ENCODE assay signal across 8 mouse cellular contexts in the genomic region with DNA sequence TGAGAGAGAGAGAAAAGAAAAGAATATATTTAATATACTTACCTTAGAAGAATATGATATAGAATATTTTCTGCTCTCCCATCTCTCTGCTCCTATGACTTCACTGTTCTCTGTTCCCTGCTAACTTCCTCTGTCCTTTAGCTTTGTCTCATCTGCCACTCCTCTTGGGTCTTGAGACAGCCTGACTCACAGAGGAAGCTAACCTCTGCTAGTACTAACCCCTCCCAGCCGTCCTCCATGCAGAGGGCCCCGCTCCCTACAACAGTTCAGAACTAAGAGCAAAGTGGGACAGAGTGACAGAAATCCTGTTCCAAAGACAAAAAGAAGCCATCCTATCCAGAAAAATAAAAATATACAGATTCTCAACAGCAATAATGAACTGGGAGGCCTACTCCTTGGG. TPM values are rescaled to one million over a fixed set of nuclear protein-coding genes. Genes with fewer than 3 reads are reported as not detected.
A peak's percentile ranks its signal among the peaks of the same experiment; 100 is the strongest.
DNase-seq lines count a peak whose midpoint lies in the region; ATAC-seq and TF ChIP-seq lines count a peak whose summit lies in the region.

A gene (minus strand): TSS at position 126 of the 400 bp plus-strand sequence.

- no peak within 1 kb of the TSS for H3K4me2 ChIP-seq in lung, embryonic 14.5 days
- H3K4me2 ChIP-seq in embryonic facial prominence, embryonic 12.5 days (replicated peaks), result no peak within 1 kb of the TSS
- H3K4me2 ChIP-seq in hindbrain, embryonic 14.5 days (replicated peaks), result no peak within 1 kb of the TSS

- no peaks in the 10 kb centered on the region for H3K9me3 ChIP-seq in lung, embryonic 14.5 days (ENCODE audit: low read depth, low read length)
- H3K9me3 ChIP-seq in embryonic facial prominence, embryonic 12.5 days, result no peaks in the 10 kb centered on the region
- no peaks in the 10 kb centered on the region for H3K9me3 ChIP-seq in hindbrain, embryonic 14.5 days (ENCODE audit: control insufficient read depth, low read length)

- no peak for TF ChIP-seq CTCF in lung, embryonic 14.5 days (IDR thresholded peaks at IDR 0.05; ENCODE audit: low read depth)

- no peak within 1 kb of the TSS for H3K4me3 ChIP-seq in lung, embryonic 14.5 days (ENCODE audit: low read depth, low read length)
- no peak within 1 kb of the TSS for H3K4me3 ChIP-seq in embryonic facial prominence, embryonic 12.5 days
- no peak within 1 kb of the TSS for H3K4me3 ChIP-seq in hindbrain, embryonic 14.5 days (replicated peaks; ENCODE audit: low read length)
- peak within 1 kb of the TSS; percentile 24; the same call in 1 of the 2 replicates for H3K4me3 ChIP-seq in macrophage (ENCODE audit: inconsistent target)

- no peak for DNase-seq in lung, embryonic 14.5 days
- DNase-seq in lung, postnatal 4 days, result no peak
- no peak for DNase-seq in hindbrain, embryonic 14.5 days (ENCODE audit: low spot score)
- no peak for DNase-seq in Muller cell, postnatal 12 days (ENCODE audit: inconsistent ontology term)
- no peak for DNase-seq in gastrocnemius, postnatal 25 days

- H3K36me3 ChIP-seq in lung, embryonic 14.5 days (ENCODE audit: insufficient read depth), result no peaks in the 10 kb centered on the region
- no peaks in the 10 kb centered on the region for H3K36me3 ChIP-seq in embryonic facial prominence, embryonic 12.5 days
- no peaks in the 10 kb centered on the region for H3K36me3 ChIP-seq in hindbrain, embryonic 14.5 days (replicated peaks; ENCODE audit: control insufficient read depth, insufficient read depth)
- no peaks in the 10 kb centered on the region for H3K36me3 ChIP-seq in macrophage (ENCODE audit: inconsistent target)

- H3K27ac ChIP-seq in lung, embryonic 14.5 days (ENCODE audit: low read depth), result no peak within 1 kb of the TSS
- no peak within 1 kb of the TSS for H3K27ac ChIP-seq in embryonic facial prominence, embryonic 12.5 days
- no peak within 1 kb of the TSS for H3K27ac ChIP-seq in hindbrain, embryonic 14.5 days
- H3K27ac ChIP-seq in macrophage, result peak within 1 kb of the TSS; percentile 95

- WGBS in lung, embryonic 14.5 days, result 78% methylated on average over 2 of the region's 2 CpGs
- WGBS in embryonic facial prominence, embryonic 12.5 days, result 84% methylated on average over 2 of the region's 2 CpGs
- 92% methylated on average over 2 of the region's 2 CpGs for WGBS in hindbrain, embryonic 14.5 days
- 16% methylated on average over 2 of the region's 2 CpGs for WGBS in macrophage (ENCODE audit: missing documents)

- no peaks in the 10 kb centered on the region for H3K27me3 ChIP-seq in lung, embryonic 14.5 days (ENCODE audit: insufficient read depth, low read length)
- no peaks in the 10 kb centered on the region for H3K27me3 ChIP-seq in embryonic facial prominence, embryonic 12.5 days
- no peaks in the 10 kb centered on the region for H3K27me3 ChIP-seq in hindbrain, embryonic 14.5 days (ENCODE audit: control insufficient read depth, insufficient read depth, low read length)

- H3K79me2 ChIP-seq in macrophage (ENCODE audit: inconsistent target), result peaks cover 8% of the 10 kb centered on the region; the same call in 1 of the 2 replicates

- peaks cover 4% of the 10 kb centered on the region; the same call in 1 of the 2 replicates for H3K4me1 ChIP-seq in lung, embryonic 14.5 days (ENCODE audit: insufficient read depth)
- peaks cover 4% of the 10 kb centered on the region for H3K4me1 ChIP-seq in embryonic facial prominence, embryonic 12.5 days
- H3K4me1 ChIP-seq in hindbrain, embryonic 14.5 days (replicated peaks; ENCODE audit: control insufficient read depth, insufficient read depth, low read length), result peaks cover 9% of the 10 kb centered on the region

- ATAC-seq in lung, embryonic 14.5 days (ENCODE audit: insufficient read depth), result no peak
- no peak for ATAC-seq in embryonic facial prominence, embryonic 12.5 days (ENCODE audit: insufficient number of reproducible peaks, insufficient read depth, low FRiP score, low TSS enrichment)
- no peak for ATAC-seq in hindbrain, embryonic 14.5 days (ENCODE audit: low FRiP score)
- no peak for ATAC-seq in cerebellum, adult (ENCODE audit: insufficient number of reproducible peaks, low FRiP score, low TSS enrichment)

- H3K9ac ChIP-seq in lung, embryonic 14.5 days, result no peak within 1 kb of the TSS
- no peak within 1 kb of the TSS for H3K9ac ChIP-seq in embryonic facial prominence, embryonic 12.5 days
- no peak within 1 kb of the TSS for H3K9ac ChIP-seq in hindbrain, embryonic 14.5 days

RNA-seq across cellular contexts. Expression of the gene that starts here (rescaled TPM):
- polyA plus RNA-seq in lung, embryonic 14.5 days (2014; fragmentation: Nextera tagmentation; extraction: Ambion mirVana), result 22.2 and 27.9 TPM in 2 replicates
- polyA plus RNA-seq in embryonic facial prominence, embryonic 12.5 days (2016; fragmentation: Nextera tagmentation; extraction: Ambion mirVana), result 23.0 and 24.1 TPM in 2 replicates
- polyA plus RNA-seq in hindbrain, embryonic 14.5 days (2014; fragmentation: Nextera tagmentation; extraction: Ambion mirVana), result 27.1 and 27.4 TPM in 2 replicates
- 100 to 1,000 TPM in 6 of 26 experiments, 10 to 100 TPM in 20; 28.4 to 185 (median 84.9) TPM for total RNA-seq in macrophage (2018; cell fraction: chromatin; rRNA removed)
- total RNA-seq in macrophage (2018; cell fraction: cytosol; rRNA removed), result 10 to 100 TPM; 38.2 to 72.5 (median 49.9) TPM
- total RNA-seq in macrophage (2018; cell fraction: nucleus; rRNA removed), result 100 to 1,000 TPM in 5 of 26 experiments, 10 to 100 TPM in 21; 40.9 to 211 (median 81.8) TPM
- polyA plus RNA-seq in macrophage (2018), result 39.0 to 58.1 TPM (median 52.0 TPM) in 3 replicates
- 1 to 10 TPM; 4.5 to 5.0 TPM for total RNA-seq in gastrocnemius, postnatal 25 days (2021)
